8 mouse cellular contexts compared by ENCODE assay signal in the genomic region with DNA sequence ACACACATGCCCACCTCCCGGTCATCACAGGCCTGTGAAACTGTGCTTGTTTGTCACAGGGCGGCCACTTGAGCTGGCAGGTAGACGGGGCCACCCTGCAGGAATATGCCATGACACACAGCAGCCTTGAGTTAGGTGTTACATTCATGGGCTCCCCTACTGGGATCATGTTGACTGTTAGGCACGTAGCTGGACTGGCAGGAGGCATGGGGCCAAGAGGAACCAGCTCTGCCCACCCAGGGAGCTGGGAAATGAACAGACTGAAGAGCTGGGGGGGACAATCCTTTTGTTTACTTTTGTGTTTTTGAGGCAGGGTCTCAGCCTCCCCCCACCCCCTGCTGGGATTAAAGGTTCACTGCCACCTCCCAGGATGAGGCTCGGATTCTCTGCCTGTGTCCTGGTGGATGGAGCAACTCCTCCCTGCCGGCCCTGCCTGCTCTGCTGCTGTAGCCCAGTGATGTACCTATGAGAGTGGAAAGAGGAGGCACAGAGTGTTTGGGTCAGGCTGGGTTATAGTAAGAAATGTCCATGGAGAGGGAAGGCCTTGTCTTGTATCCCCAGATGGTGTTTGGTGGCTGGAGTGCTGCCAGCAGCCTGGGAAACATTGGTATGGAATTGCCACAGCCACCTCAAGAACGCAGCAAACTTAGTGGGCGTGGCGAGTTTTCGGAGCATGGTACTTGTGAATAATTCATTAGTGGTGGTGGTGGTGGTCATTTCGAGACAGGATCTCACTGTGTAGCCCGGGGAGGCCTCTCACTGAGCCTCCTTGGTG. TPM values are rescaled to one million over a fixed set of nuclear protein-coding genes. Genes with fewer than 3 reads are reported as not detected.
DNase-seq lines count a peak whose midpoint lies in the region; ATAC-seq and TF ChIP-seq lines count a peak whose summit lies in the region.

No protein-coding gene starts in this region.

- ATAC-seq in lung, embryonic 15.5 days (ENCODE audit: borderline replicate concordance, extremely low read depth, low FRiP score, low TSS enrichment), result no peak
- no peak for ATAC-seq in hindbrain, embryonic 15.5 days (ENCODE audit: low FRiP score, low read depth)

- no peak for DNase-seq in lung, postnatal 36 days
- DNase-seq in cerebellum, postnatal 14 days, result peak; percentile 67 to 74
- no peak for DNase-seq in thymus, postnatal 10 days (ENCODE audit: low spot score in 2 of 2)
- DNase-seq in layer of hippocampus, adult 9-10 months (ENCODE audit: low spot score), result no peak
- DNase-seq in ovary, postnatal 10 days (ENCODE audit: low spot score), result no peak

- no peaks in the 10 kb centered on the region for H3K9me3 ChIP-seq in lung, embryonic 15.5 days
- no peaks in the 10 kb centered on the region for H3K9me3 ChIP-seq in hindbrain, embryonic 15.5 days

- 57% methylated on average over 12 of the region's 12 CpGs for WGBS in lung, embryonic 15.5 days
- WGBS in hindbrain, embryonic 15.5 days, result 17% methylated on average over 12 of the region's 12 CpGs

- H3ac ChIP-seq in myocyte (ENCODE audit: control insufficient read depth, insufficient read length), result no peak overlapping the region

- TF ChIP-seq POLR2A in myocyte (IDR thresholded peaks at IDR 0.05; ENCODE audit: insufficient read length, low read depth), result no peak

- peaks cover 17% of the 10 kb centered on the region; the same call in 1 of the 2 replicates for H3K36me3 ChIP-seq in lung, embryonic 15.5 days
- peaks cover 7% of the 10 kb centered on the region; the same call in 1 of the 2 replicates for H3K36me3 ChIP-seq in hindbrain, embryonic 15.5 days
- no peaks in the 10 kb centered on the region for H3K36me3 ChIP-seq in myocyte (ENCODE audit: control insufficient read depth, insufficient read depth)

- peaks cover 33% of the 10 kb centered on the region for H3K4me1 ChIP-seq in lung, embryonic 15.5 days
- peaks cover 42% of the 10 kb centered on the region for H3K4me1 ChIP-seq in hindbrain, embryonic 15.5 days (replicated peaks)

- peaks cover 14% of the 10 kb centered on the region for H3K79me2 ChIP-seq in myocyte (ENCODE audit: control insufficient read depth, insufficient read depth)

- peak overlapping the region; percentile 25 for H3K9ac ChIP-seq in lung, embryonic 15.5 days
- peak overlapping the region; percentile 47 for H3K9ac ChIP-seq in hindbrain, embryonic 15.5 days

- H3K4me3 ChIP-seq in lung, embryonic 15.5 days, result peak overlapping the region; percentile 21; the same call in 1 of the 2 replicates
- peak overlapping the region; percentile 88 for H3K4me3 ChIP-seq in hindbrain, embryonic 15.5 days
- H3K4me3 ChIP-seq in myocyte, result peak overlapping the region; percentile 22

- no peak overlapping the region for H3K27ac ChIP-seq in lung, embryonic 15.5 days
- H3K27ac ChIP-seq in hindbrain, embryonic 15.5 days (replicated peaks), result peak overlapping the region; percentile 60

- H3K4me2 ChIP-seq in lung, embryonic 15.5 days, result peak overlapping the region; percentile 97
- peak overlapping the region; percentile 81 for H3K4me2 ChIP-seq in hindbrain, embryonic 15.5 days
- H3K4me2 ChIP-seq in myocyte (ENCODE audit: low read depth), result peak overlapping the region; percentile 70

- no peaks in the 10 kb centered on the region for H3K27me3 ChIP-seq in lung, embryonic 15.5 days
- no peaks in the 10 kb centered on the region for H3K27me3 ChIP-seq in hindbrain, embryonic 15.5 days
- no peaks in the 10 kb centered on the region for H3K27me3 ChIP-seq in myocyte (ENCODE audit: control insufficient read depth, insufficient read depth, insufficient read length)

TF ChIP-seq in myocyte, 11 proteins besides CTCF, POLR2A, EP300 and RAD21:
- TF ChIP-seq SRF (IDR thresholded peaks at IDR 0.05; ENCODE audit: control insufficient read depth, insufficient read length, low read depth) (no peak), E2F4 (IDR thresholded peaks at IDR 0.05; ENCODE audit: insufficient read depth) (no peak), POLR2AphosphoS2 (IDR thresholded peaks at IDR 0.05; ENCODE audit: insufficient read length, low read depth) (peak; percentile 5)
TF ChIP-seq in myocyte: peak in this region for 1.

RNA-seq across cellular contexts. Expression of a gene that starts 2.5 kb away (rescaled TPM):
- polyA plus RNA-seq in lung, embryonic 15.5 days (2015; fragmentation: Nextera tagmentation; extraction: Ambion mirVana), result 13.3 and 13.8 TPM in 2 replicates
- polyA plus RNA-seq in hindbrain, embryonic 15.5 days (2015; fragmentation: Nextera tagmentation; extraction: Ambion mirVana), result 96.1 and 110 TPM in 2 replicates
- 33.1 TPM for polyA plus RNA-seq in myocyte (2012; fragmentation: generic; extraction: Trizol)

RNA-seq across cellular contexts. Expression of a gene that starts 10.3 kb away (rescaled TPM):
- 804 and 851 TPM in 2 replicates for polyA plus RNA-seq in lung, embryonic 15.5 days (2015; fragmentation: Nextera tagmentation; extraction: Ambion mirVana)
- polyA plus RNA-seq in hindbrain, embryonic 15.5 days (2015; fragmentation: Nextera tagmentation; extraction: Ambion mirVana), result 113 and 134 TPM in 2 replicates
- polyA plus RNA-seq in myocyte (2012; fragmentation: generic; extraction: Trizol), result 13,722 TPM

RNA-seq across cellular contexts. Expression of a gene that starts 16.7 kb away (rescaled TPM):
- 31.9 and 35.5 TPM in 2 replicates for polyA plus RNA-seq in lung, embryonic 15.5 days (2015; fragmentation: Nextera tagmentation; extraction: Ambion mirVana)
- polyA plus RNA-seq in hindbrain, embryonic 15.5 days (2015; fragmentation: Nextera tagmentation; extraction: Ambion mirVana), result 4.2 and 4.5 TPM in 2 replicates
- 11.1 TPM for polyA plus RNA-seq in myocyte (2012; fragmentation: generic; extraction: Trizol)

RNA-seq across cellular contexts. Expression of a gene that starts 16.8 kb away (rescaled TPM):
- 0.18 and 0.60 TPM in 2 replicates for polyA plus RNA-seq in lung, embryonic 15.5 days (2015; fragmentation: Nextera tagmentation; extraction: Ambion mirVana)
- polyA plus RNA-seq in hindbrain, embryonic 15.5 days (2015; fragmentation: Nextera tagmentation; extraction: Ambion mirVana), result not detected in 2 replicates
- polyA plus RNA-seq in myocyte (2012; fragmentation: generic; extraction: Trizol), result 0.04 TPM

RNA-seq across cellular contexts. Expression of a gene that starts 18.5 kb away (rescaled TPM):
- 46.9 and 47.8 TPM in 2 replicates for polyA plus RNA-seq in lung, embryonic 15.5 days (2015; fragmentation: Nextera tagmentation; extraction: Ambion mirVana)
- 57.3 and 69.1 TPM in 2 replicates for polyA plus RNA-seq in hindbrain, embryonic 15.5 days (2015; fragmentation: Nextera tagmentation; extraction: Ambion mirVana)
- 101 TPM for polyA plus RNA-seq in myocyte (2012; fragmentation: generic; extraction: Trizol)

Comparison
In these comparisons a context has a peak if more than half of its experiments do, and no peak if none do; other contexts are left out.
1. H3K4me3 ChIP-seq: peak in every context shown above with its lines; median percentile 88 in hindbrain, embryonic 15.5 days; 22 in myocyte; 21 in lung, embryonic 15.5 days.
2. DNase-seq: peak in cerebellum, postnatal 14 days (2 of 2); none in lung, postnatal 36 days (single experiment), thymus, postnatal 10 days (0 of 2), layer of hippocampus, adult 9-10 months (single experiment) and ovary, postnatal 10 days (single experiment).
3. RNA of a gene that starts 10.3 kb away (polyA plus RNA-seq): 13,722 TPM in myocyte (single experiment); 804 to 851 TPM in lung, embryonic 15.5 days and 113 to 134 TPM in hindbrain, embryonic 15.5 days; every median in the first group is over 10 times any median in the second.
4. Peak in every context shown above with its lines, with median percentiles within 50 percentile points of each other: H3K4me2 ChIP-seq.